Mouse (Mus musculus): Measurements from ENCODE around the gene Dpp6. TPM values are rescaled to one million over a fixed set of nuclear protein-coding genes. Genes with fewer than 3 reads are reported as not detected.

The Dpp6 gene
- polyA plus RNA-seq, 1 experiment from 2014 or later = 10.0 TPM

DNA sequence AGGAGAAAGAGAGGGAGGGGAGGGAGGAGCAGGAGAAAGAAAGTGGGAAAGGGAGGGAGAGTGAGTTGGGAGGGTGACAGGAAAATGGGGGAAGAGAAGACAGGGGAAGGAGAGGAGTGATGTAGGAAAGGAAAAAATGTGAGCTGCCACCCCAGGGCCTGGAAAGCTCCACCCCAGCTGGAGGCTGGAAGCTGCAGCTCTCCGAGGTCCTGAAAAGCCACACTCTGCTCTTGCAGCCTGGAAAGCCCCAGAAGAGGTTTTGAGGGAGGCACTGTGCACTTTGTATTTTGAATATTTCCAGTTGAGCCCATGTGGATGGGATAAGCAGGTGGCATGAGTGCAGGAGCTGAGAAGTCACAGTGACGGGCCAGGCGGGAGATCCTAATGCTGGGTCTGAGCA lies 77.3 kb downstream of the Dpp6 start:
- ATAC-seq (ENCODE audit: insufficient read depth, low FRiP score, low TSS enrichment) (no peak), DNase-seq (ENCODE audit: low spot score) (peak; percentile 47)
- no peaks in the 10 kb centered on the region for H3K4me1 ChIP-seq (ENCODE audit: control insufficient read depth, insufficient read depth, low read length)
- H3K4me2 ChIP-seq (ENCODE audit: low read depth) = no peak overlapping the region
- H3K9me3 ChIP-seq (ENCODE audit: control insufficient read depth, low read length) = no peaks in the 10 kb centered on the region
- no peaks in the 10 kb centered on the region for H3K36me3 ChIP-seq (ENCODE audit: control insufficient read depth, insufficient read depth, low read length)
- no peaks in the 10 kb centered on the region for H3K27me3 ChIP-seq (ENCODE audit: control insufficient read depth, insufficient read depth, low read length)
- H3K9ac ChIP-seq (ENCODE audit: low read length) = no peak overlapping the region
- H3K4me3 ChIP-seq (ENCODE audit: low read depth, low read length) = no peak overlapping the region
- H3K27ac ChIP-seq (ENCODE audit: low read depth, low read length) = no peak overlapping the region
- 24% methylated on average over 3 of the region's 3 CpGs for WGBS

DNA sequence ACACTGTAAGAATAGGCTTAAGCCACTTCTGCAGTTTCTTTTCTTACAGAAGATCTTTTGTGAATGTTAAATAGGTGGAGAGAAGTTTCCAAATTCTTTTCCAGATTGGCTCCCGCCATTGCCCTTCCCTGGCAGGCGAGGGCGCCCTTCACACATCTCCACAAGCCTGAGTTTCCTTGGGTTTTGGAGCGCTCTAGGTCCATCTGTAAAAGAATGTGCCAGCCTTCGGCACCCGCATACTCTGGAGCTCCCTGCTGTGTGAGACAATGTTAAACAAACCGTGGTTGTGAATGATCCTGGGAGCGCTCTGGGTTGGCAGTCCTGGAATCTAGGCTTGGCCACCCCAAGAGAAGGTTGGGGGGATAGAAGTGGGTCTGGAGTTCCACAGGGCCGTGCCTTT lies 86.8 kb downstream of the Dpp6 start:
- Histone ChIP-seq H3K9ac (ENCODE audit: low read length) (no peak overlapping the region; the same call in 1 of the 2 replicates), H3K36me3 (ENCODE audit: control insufficient read depth, insufficient read depth, low read length) (no peaks in the 10 kb centered on the region), H3K9me3 (ENCODE audit: control insufficient read depth, low read length) (no peaks in the 10 kb centered on the region), H3K4me3 (ENCODE audit: low read depth, low read length) (no peak overlapping the region), H3K27me3 (ENCODE audit: control insufficient read depth, insufficient read depth, low read length) (no peaks in the 10 kb centered on the region), H3K27ac (ENCODE audit: low read depth, low read length) (no peak overlapping the region), H3K4me1 (ENCODE audit: control insufficient read depth, insufficient read depth, low read length) (no peaks in the 10 kb centered on the region), H3K4me2 (ENCODE audit: low read depth) (peak overlapping the region; percentile 69)
- 3% methylated on average over 9 of the region's 9 CpGs for WGBS
- ATAC-seq (ENCODE audit: insufficient read depth, low FRiP score, low TSS enrichment) = peak; percentile 36
- DNase-seq (ENCODE audit: low spot score) = peak; percentile 44

- Histone ChIP-seq H3K4me3 (ENCODE audit: low read depth, low read length) (peak overlapping the region; percentile 37), H3K9ac (ENCODE audit: low read length) (peak overlapping the region; percentile 47), H3K9me3 (ENCODE audit: control insufficient read depth, low read length) (no peaks in the 10 kb centered on the region), H3K27ac (ENCODE audit: low read depth, low read length) (no peak overlapping the region), H3K27me3 (ENCODE audit: control insufficient read depth, insufficient read depth, low read length) (no peaks in the 10 kb centered on the region), H3K4me1 (ENCODE audit: control insufficient read depth, insufficient read depth, low read length) (no peaks in the 10 kb centered on the region), H3K36me3 (ENCODE audit: control insufficient read depth, insufficient read depth, low read length) (no peaks in the 10 kb centered on the region), H3K4me2 (ENCODE audit: low read depth) (peak overlapping the region; percentile 69)
- peak; percentile 77 for DNase-seq (ENCODE audit: low spot score)
- peak; percentile 92 for ATAC-seq (ENCODE audit: insufficient read depth, low FRiP score, low TSS enrichment)
- under 1% methylated on average over 32 of the region's 32 CpGs for WGBS
These were observed 87.5 kb downstream of the Dpp6 start for GRCm38 (mm10) chr5:26904324-26905041.

- no peak overlapping the region for H3K4me3 ChIP-seq (ENCODE audit: low read depth, low read length)
- H3K4me1 ChIP-seq (ENCODE audit: control insufficient read depth, insufficient read depth, low read length) = no peaks in the 10 kb centered on the region
- ATAC-seq (ENCODE audit: insufficient read depth, low FRiP score, low TSS enrichment) (no peak), DNase-seq (ENCODE audit: low spot score) (no peak)
- H3K9ac ChIP-seq (ENCODE audit: low read length) = no peak overlapping the region
- H3K9me3 ChIP-seq (ENCODE audit: control insufficient read depth, low read length) = no peaks in the 10 kb centered on the region
- no peak overlapping the region for H3K27ac ChIP-seq (ENCODE audit: low read depth, low read length)
- H3K4me2 ChIP-seq (ENCODE audit: low read depth) = no peak overlapping the region
- H3K27me3 ChIP-seq (ENCODE audit: control insufficient read depth, insufficient read depth, low read length) = no peaks in the 10 kb centered on the region
- 83% methylated on average over 7 of the region's 7 CpGs for WGBS
- no peaks in the 10 kb centered on the region for H3K36me3 ChIP-seq (ENCODE audit: control insufficient read depth, insufficient read depth, low read length)
These were observed 90.1 kb downstream of the Dpp6 start for GRCm38 (mm10) chr5:26907151-26907550.

DNA sequence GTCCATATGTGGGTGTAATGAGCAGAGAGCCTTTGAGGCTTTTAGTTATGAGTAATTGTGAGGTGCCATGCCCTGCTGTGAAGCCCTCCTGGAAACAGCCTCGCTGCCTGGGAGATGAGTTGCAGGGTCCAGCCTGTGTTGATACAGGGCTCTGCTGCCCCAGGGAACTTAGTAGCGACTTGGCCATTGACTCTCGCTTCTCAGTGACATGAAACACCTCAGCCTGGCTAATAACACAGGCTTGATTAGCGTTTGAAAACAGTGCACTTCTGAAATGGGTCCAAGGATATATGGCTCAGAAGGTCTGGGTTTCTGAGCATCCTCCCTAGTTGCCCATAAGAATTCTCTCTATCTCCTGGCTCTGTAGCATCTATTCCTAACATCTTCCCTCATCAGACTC lies 91.6 kb downstream of the Dpp6 start:
- Histone ChIP-seq H3K36me3 (ENCODE audit: control insufficient read depth, insufficient read depth, low read length) (no peaks in the 10 kb centered on the region), H3K4me1 (ENCODE audit: control insufficient read depth, insufficient read depth, low read length) (no peaks in the 10 kb centered on the region), H3K4me3 (ENCODE audit: low read depth, low read length) (no peak overlapping the region), H3K9me3 (ENCODE audit: control insufficient read depth, low read length) (no peaks in the 10 kb centered on the region), H3K4me2 (ENCODE audit: low read depth) (no peak overlapping the region), H3K9ac (ENCODE audit: low read length) (no peak overlapping the region), H3K27ac (ENCODE audit: low read depth, low read length) (no peak overlapping the region), H3K27me3 (ENCODE audit: control insufficient read depth, insufficient read depth, low read length) (no peaks in the 10 kb centered on the region)
- WGBS = 70% methylated on average over 4 of the region's 4 CpGs
- ATAC-seq (ENCODE audit: insufficient read depth, low FRiP score, low TSS enrichment) = no peak
- DNase-seq (ENCODE audit: low spot score) = no peak

DNA sequence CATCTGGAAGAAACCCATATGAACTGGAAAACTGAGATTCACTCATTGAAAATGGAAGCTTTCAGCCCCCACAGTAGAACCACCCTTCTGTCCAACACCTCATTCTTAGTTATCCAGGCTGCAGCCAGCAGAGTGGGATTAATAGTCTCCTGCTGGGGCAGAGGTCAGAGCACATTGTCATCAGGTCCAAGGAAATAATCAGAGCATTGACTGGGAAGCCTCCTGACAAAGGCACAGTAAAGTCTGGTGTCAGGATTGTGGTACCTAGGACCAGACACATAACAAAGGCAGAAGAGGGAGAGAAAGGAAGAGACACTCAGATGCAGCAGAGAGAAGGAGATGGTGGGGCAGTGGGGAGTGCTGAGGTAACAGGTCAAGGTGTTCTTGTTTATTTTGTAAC lies 93.3 kb downstream of the Dpp6 start:
- Histone ChIP-seq H3K9ac (ENCODE audit: low read length) (no peak overlapping the region), H3K4me2 (ENCODE audit: low read depth) (no peak overlapping the region), H3K4me3 (ENCODE audit: low read depth, low read length) (no peak overlapping the region), H3K36me3 (ENCODE audit: control insufficient read depth, insufficient read depth, low read length) (no peaks in the 10 kb centered on the region), H3K4me1 (ENCODE audit: control insufficient read depth, insufficient read depth, low read length) (no peaks in the 10 kb centered on the region), H3K27ac (ENCODE audit: low read depth, low read length) (no peak overlapping the region), H3K9me3 (ENCODE audit: control insufficient read depth, low read length) (no peaks in the 10 kb centered on the region), H3K27me3 (ENCODE audit: control insufficient read depth, insufficient read depth, low read length) (no peaks in the 10 kb centered on the region)
- no peak for DNase-seq (ENCODE audit: low spot score)
- no peak for ATAC-seq (ENCODE audit: insufficient read depth, low FRiP score, low TSS enrichment)

DNA sequence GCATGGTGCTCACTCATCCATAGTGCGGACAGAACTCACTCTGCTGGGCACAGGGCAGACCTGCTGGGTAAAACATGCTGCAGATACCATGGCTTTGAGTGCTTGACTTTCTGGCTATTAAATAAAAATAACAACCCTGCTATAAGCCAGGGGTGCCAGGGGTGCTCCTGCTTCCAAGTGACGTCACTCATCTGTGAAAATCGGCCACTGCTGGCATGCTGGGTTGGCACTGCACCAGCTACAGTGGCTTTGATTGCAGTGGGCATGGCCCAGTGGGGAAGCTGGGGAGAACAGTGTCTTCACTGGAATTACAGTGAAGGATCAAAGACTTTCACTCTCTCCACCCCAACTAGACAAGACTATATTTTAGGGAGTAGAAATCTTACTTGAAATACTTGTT lies 95.0 kb downstream of the Dpp6 start:
- Histone ChIP-seq H3K27ac (ENCODE audit: low read depth, low read length) (no peak overlapping the region), H3K4me2 (ENCODE audit: low read depth) (no peak overlapping the region), H3K27me3 (ENCODE audit: control insufficient read depth, insufficient read depth, low read length) (no peaks in the 10 kb centered on the region), H3K9me3 (ENCODE audit: control insufficient read depth, low read length) (no peaks in the 10 kb centered on the region), H3K4me1 (ENCODE audit: control insufficient read depth, insufficient read depth, low read length) (no peaks in the 10 kb centered on the region), H3K9ac (ENCODE audit: low read length) (no peak overlapping the region), H3K4me3 (ENCODE audit: low read depth, low read length) (no peak overlapping the region), H3K36me3 (ENCODE audit: control insufficient read depth, insufficient read depth, low read length) (no peaks in the 10 kb centered on the region)
- ATAC-seq (ENCODE audit: insufficient read depth, low FRiP score, low TSS enrichment) (no peak), DNase-seq (ENCODE audit: low spot score) (no peak)
- WGBS = 82% methylated on average over 3 of the region's 3 CpGs

DNA sequence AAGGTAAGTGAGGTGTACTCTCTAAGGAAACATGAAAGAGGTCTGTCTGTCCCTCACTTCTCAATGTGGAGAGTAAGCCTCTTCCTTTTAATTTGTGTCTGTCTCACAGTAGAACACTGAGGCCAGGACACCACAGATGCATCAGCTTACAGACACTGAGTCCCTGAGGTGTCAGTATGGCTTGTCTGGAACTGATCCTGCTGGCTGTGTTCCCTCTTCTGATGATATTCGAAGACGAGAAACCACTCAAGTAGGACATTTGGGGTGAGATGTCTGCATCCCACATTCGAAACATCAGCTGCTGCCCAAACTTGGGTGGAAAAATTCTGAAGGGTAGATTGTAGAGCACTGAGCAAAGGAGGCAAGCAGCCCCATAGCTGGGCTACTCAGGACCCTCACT lies 101.8 kb downstream of the Dpp6 start:
- ATAC-seq (ENCODE audit: insufficient read depth, low FRiP score, low TSS enrichment) (no peak), DNase-seq (ENCODE audit: low spot score) (no peak)
- no peaks in the 10 kb centered on the region for H3K9me3 ChIP-seq (ENCODE audit: control insufficient read depth, low read length)
- H3K4me3 ChIP-seq (ENCODE audit: low read depth, low read length) = no peak overlapping the region
- 93% methylated on average over 3 of the region's 3 CpGs for WGBS
- H3K27ac ChIP-seq (ENCODE audit: low read depth, low read length) = no peak overlapping the region
- no peak overlapping the region for H3K4me2 ChIP-seq (ENCODE audit: low read depth)
- H3K36me3 ChIP-seq (ENCODE audit: control insufficient read depth, insufficient read depth, low read length) = no peaks in the 10 kb centered on the region
- H3K27me3 ChIP-seq (ENCODE audit: control insufficient read depth, insufficient read depth, low read length) = no peaks in the 10 kb centered on the region
- no peak overlapping the region for H3K9ac ChIP-seq (ENCODE audit: low read length)
- H3K4me1 ChIP-seq (ENCODE audit: control insufficient read depth, insufficient read depth, low read length) = no peaks in the 10 kb centered on the region

GRCm38 (mm10) chr5:26924552-26924951 lies 107.5 kb downstream of the Dpp6 start:
- no peak overlapping the region for H3K27ac ChIP-seq (ENCODE audit: low read depth, low read length)
- WGBS = 88% methylated on average over 5 of the region's 5 CpGs
- no peak overlapping the region for H3K4me3 ChIP-seq (ENCODE audit: low read depth, low read length)
- DNase-seq (ENCODE audit: low spot score) (no peak), ATAC-seq (ENCODE audit: insufficient read depth, low FRiP score, low TSS enrichment) (no peak)
- H3K4me2 ChIP-seq (ENCODE audit: low read depth) = no peak overlapping the region
- no peaks in the 10 kb centered on the region for H3K36me3 ChIP-seq (ENCODE audit: control insufficient read depth, insufficient read depth, low read length)
- no peaks in the 10 kb centered on the region for H3K27me3 ChIP-seq (ENCODE audit: control insufficient read depth, insufficient read depth, low read length)
- H3K9me3 ChIP-seq (ENCODE audit: control insufficient read depth, low read length) = no peaks in the 10 kb centered on the region
- H3K4me1 ChIP-seq (ENCODE audit: control insufficient read depth, insufficient read depth, low read length) = no peaks in the 10 kb centered on the region
- H3K9ac ChIP-seq (ENCODE audit: low read length) = no peak overlapping the region
